Mouse (Mus musculus): ENCODE measurements around the gene Shisa9. TPM values are rescaled to one million over a fixed set of nuclear protein-coding genes. Genes with fewer than 3 reads are reported as not detected.

The Shisa9 gene
- polyA plus RNA-seq, 1 experiment from 2014 or later = 9.7 TPM

GRCm38 (mm10) chr16:12076270-12076669 lies 92.4 kb downstream of the Shisa9 start:
- Histone ChIP-seq H3K4me2 (no peak overlapping the region), H3K9me3 (replicated peaks) (no peaks in the 10 kb centered on the region), H3K4me1 (peaks cover 5% of the 10 kb centered on the region; the same call in 1 of the 2 replicates), H3K4me3 (replicated peaks) (no peak overlapping the region), H3K27me3 (replicated peaks) (no peaks in the 10 kb centered on the region), H3K27ac (replicated peaks) (no peak overlapping the region), H3K36me3 (no peaks in the 10 kb centered on the region), H3K9ac (replicated peaks) (no peak overlapping the region)
- peak; percentile 35; the same call in 1 of the 2 replicates for ATAC-seq (ENCODE audit: low FRiP score)
- whole genome bisulfite sequencing = 59% methylated on average over 3 of the region's 3 CpGs

GRCm38 (mm10) chr16:12076700-12077099 lies 92.8 kb downstream of the Shisa9 start:
- peaks cover 5% of the 10 kb centered on the region; the same call in 1 of the 2 replicates for H3K4me1 ChIP-seq
- no peak overlapping the region for H3K27ac ChIP-seq (replicated peaks)
- 77% methylated on average over 2 of the region's 2 CpGs for WGBS
- ATAC-seq (ENCODE audit: low FRiP score) = no peak
- H3K4me3 ChIP-seq (replicated peaks) = no peak overlapping the region
- H3K9ac ChIP-seq (replicated peaks) = no peak overlapping the region
- H3K36me3 ChIP-seq = no peaks in the 10 kb centered on the region
- no peaks in the 10 kb centered on the region for H3K9me3 ChIP-seq (replicated peaks)
- no peak overlapping the region for H3K4me2 ChIP-seq
- H3K27me3 ChIP-seq (replicated peaks) = no peaks in the 10 kb centered on the region

- H3K27ac ChIP-seq (replicated peaks) = no peak overlapping the region
- H3K4me1 ChIP-seq = no peaks in the 10 kb centered on the region
- H3K36me3 ChIP-seq = no peaks in the 10 kb centered on the region
- H3K4me2 ChIP-seq = no peak overlapping the region
- no peak for ATAC-seq (ENCODE audit: low FRiP score)
- WGBS = 84% methylated on average over 2 of the region's 2 CpGs
- H3K27me3 ChIP-seq (replicated peaks) = no peaks in the 10 kb centered on the region
- H3K9me3 ChIP-seq (replicated peaks) = no peaks in the 10 kb centered on the region
- no peak overlapping the region for H3K9ac ChIP-seq (replicated peaks)
- H3K4me3 ChIP-seq (replicated peaks) = no peak overlapping the region
Measured at GRCm38 (mm10) chr16:12083082-12083481, 99.2 kb downstream of the Shisa9 start.

GRCm38 (mm10) chr16:12090604-12091235 lies 106.8 kb downstream of the Shisa9 start:
- H3K4me2 ChIP-seq = no peak overlapping the region
- no peaks in the 10 kb centered on the region for H3K9me3 ChIP-seq (replicated peaks)
- no peak overlapping the region for H3K4me3 ChIP-seq (replicated peaks)
- WGBS = 74% methylated on average over 5 of the region's 5 CpGs
- ATAC-seq (ENCODE audit: low FRiP score) = no peak
- no peaks in the 10 kb centered on the region for H3K27me3 ChIP-seq (replicated peaks)
- no peaks in the 10 kb centered on the region for H3K36me3 ChIP-seq
- H3K4me1 ChIP-seq = peaks cover 4% of the 10 kb centered on the region; the same call in 1 of the 2 replicates
- H3K27ac ChIP-seq (replicated peaks) = no peak overlapping the region
- no peak overlapping the region for H3K9ac ChIP-seq (replicated peaks)

GRCm38 (mm10) chr16:12093253-12093652 lies 109.3 kb downstream of the Shisa9 start:
- Histone ChIP-seq H3K4me2 (no peak overlapping the region), H3K9ac (replicated peaks) (no peak overlapping the region), H3K9me3 (replicated peaks) (no peaks in the 10 kb centered on the region), H3K27me3 (replicated peaks) (no peaks in the 10 kb centered on the region), H3K27ac (replicated peaks) (no peak overlapping the region), H3K4me3 (replicated peaks) (no peak overlapping the region), H3K36me3 (no peaks in the 10 kb centered on the region), H3K4me1 (peaks cover 4% of the 10 kb centered on the region; the same call in 1 of the 2 replicates)
- ATAC-seq (ENCODE audit: low FRiP score) = no peak
- WGBS = 78% methylated on average over 4 of the region's 4 CpGs

GRCm38 (mm10) chr16:12094784-12095315 lies 110.9 kb downstream of the Shisa9 start:
- Histone ChIP-seq H3K4me1 (peaks cover 4% of the 10 kb centered on the region; the same call in 1 of the 2 replicates), H3K4me2 (no peak overlapping the region), H3K9ac (replicated peaks) (no peak overlapping the region), H3K9me3 (replicated peaks) (no peaks in the 10 kb centered on the region), H3K27me3 (replicated peaks) (no peaks in the 10 kb centered on the region), H3K36me3 (no peaks in the 10 kb centered on the region), H3K27ac (replicated peaks) (no peak overlapping the region), H3K4me3 (replicated peaks) (no peak overlapping the region)
- 66% methylated on average over 7 of the region's 7 CpGs for WGBS
- no peak for ATAC-seq (ENCODE audit: low FRiP score)

GRCm38 (mm10) chr16:12095365-12095764 lies 111.5 kb downstream of the Shisa9 start:
- no peak overlapping the region for H3K9ac ChIP-seq (replicated peaks)
- H3K4me2 ChIP-seq = no peak overlapping the region
- H3K27me3 ChIP-seq (replicated peaks) = no peaks in the 10 kb centered on the region
- ATAC-seq (ENCODE audit: low FRiP score) = no peak
- peaks cover 4% of the 10 kb centered on the region; the same call in 1 of the 2 replicates for H3K4me1 ChIP-seq
- no peaks in the 10 kb centered on the region for H3K36me3 ChIP-seq
- no peak overlapping the region for H3K27ac ChIP-seq (replicated peaks)
- 60% methylated on average over 2 of the region's 2 CpGs for WGBS
- no peaks in the 10 kb centered on the region for H3K9me3 ChIP-seq (replicated peaks)
- H3K4me3 ChIP-seq (replicated peaks) = no peak overlapping the region

GRCm38 (mm10) chr16:12108436-12108835 lies 124.5 kb downstream of the Shisa9 start:
- 91% methylated on average over 4 of the region's 4 CpGs for WGBS
- no peaks in the 10 kb centered on the region for H3K27me3 ChIP-seq (replicated peaks)
- H3K36me3 ChIP-seq = no peaks in the 10 kb centered on the region
- no peak overlapping the region for H3K4me3 ChIP-seq (replicated peaks)
- H3K9ac ChIP-seq (replicated peaks) = no peak overlapping the region
- ATAC-seq (ENCODE audit: low FRiP score) = no peak
- H3K9me3 ChIP-seq (replicated peaks) = no peaks in the 10 kb centered on the region
- H3K4me1 ChIP-seq = no peaks in the 10 kb centered on the region
- H3K4me2 ChIP-seq = no peak overlapping the region
- H3K27ac ChIP-seq (replicated peaks) = no peak overlapping the region

GRCm38 (mm10) chr16:12110851-12111437 lies 127.0 kb downstream of the Shisa9 start:
- peaks cover 12% of the 10 kb centered on the region for H3K4me1 ChIP-seq
- no peak for ATAC-seq (ENCODE audit: low FRiP score)
- no peak overlapping the region for H3K9ac ChIP-seq (replicated peaks)
- 82% methylated on average over 5 of the region's 5 CpGs for WGBS
- H3K36me3 ChIP-seq = no peaks in the 10 kb centered on the region
- H3K4me3 ChIP-seq (replicated peaks) = no peak overlapping the region
- no peaks in the 10 kb centered on the region for H3K9me3 ChIP-seq (replicated peaks)
- no peak overlapping the region for H3K27ac ChIP-seq (replicated peaks)
- no peak overlapping the region for H3K4me2 ChIP-seq
- H3K27me3 ChIP-seq (replicated peaks) = no peaks in the 10 kb centered on the region

- no peak overlapping the region for H3K4me3 ChIP-seq (replicated peaks)
- no peaks in the 10 kb centered on the region for H3K36me3 ChIP-seq
- 86% methylated on average over 5 of the region's 5 CpGs for WGBS
- no peaks in the 10 kb centered on the region for H3K27me3 ChIP-seq (replicated peaks)
- H3K4me1 ChIP-seq = peaks cover 12% of the 10 kb centered on the region
- H3K4me2 ChIP-seq = no peak overlapping the region
- H3K9me3 ChIP-seq (replicated peaks) = no peaks in the 10 kb centered on the region
- H3K27ac ChIP-seq (replicated peaks) = no peak overlapping the region
- no peak overlapping the region for H3K9ac ChIP-seq (replicated peaks)
- ATAC-seq (ENCODE audit: low FRiP score) = no peak
Measured at GRCm38 (mm10) chr16:12114396-12114795, 130.5 kb downstream of the Shisa9 start.

- ATAC-seq (ENCODE audit: low FRiP score) = peak; percentile 71
- 45% methylated on average over 7 of the region's 7 CpGs for WGBS
Measured at GRCm38 (mm10) chr16:12115040-12115856, 131.3 kb downstream of the Shisa9 start.

More at GRCm38 (mm10) chr16:12115040-12115856, 131.3 kb downstream of the Shisa9 start:
- H3K4me3 ChIP-seq (replicated peaks) = no peak overlapping the region
- H3K9me3 ChIP-seq (replicated peaks) = no peaks in the 10 kb centered on the region
- no peak overlapping the region for H3K9ac ChIP-seq (replicated peaks)
- H3K27ac ChIP-seq (replicated peaks) = no peak overlapping the region; the same call in 1 of the 2 replicates
- no peak overlapping the region for H3K4me2 ChIP-seq
- H3K4me1 ChIP-seq = peaks cover 12% of the 10 kb centered on the region
- no peaks in the 10 kb centered on the region for H3K27me3 ChIP-seq (replicated peaks)
- H3K36me3 ChIP-seq = no peaks in the 10 kb centered on the region
